Mouse (Mus musculus) small intestine, adult 2 months (tissue): ENCODE data around the gene Errfi1.

Experiments used
- CTCF ChIP-seq: fragments of 200-500 bp; IDR thresholded peaks from 2 replicates; pipeline ENCODE4 v1.5.1; 2012; ENCODE audit warnings: low read depth, mild to moderate bottlenecking, control low read depth, inconsistent platforms, low read length, moderate library complexity, mixed read lengths; ENCODE audit not compliant: insufficient replicate concordance, insufficient read length; ENCODE audit errors: extremely low read depth
- POLR2A ChIP-seq: fragments of 200-500 bp; IDR thresholded peaks from 2 replicates; pipeline ENCODE4 v1.6.1; 2012; ENCODE audit warnings: low read depth, mild to moderate bottlenecking, control low read depth, inconsistent platforms, low read length, moderate library complexity

DNA sequence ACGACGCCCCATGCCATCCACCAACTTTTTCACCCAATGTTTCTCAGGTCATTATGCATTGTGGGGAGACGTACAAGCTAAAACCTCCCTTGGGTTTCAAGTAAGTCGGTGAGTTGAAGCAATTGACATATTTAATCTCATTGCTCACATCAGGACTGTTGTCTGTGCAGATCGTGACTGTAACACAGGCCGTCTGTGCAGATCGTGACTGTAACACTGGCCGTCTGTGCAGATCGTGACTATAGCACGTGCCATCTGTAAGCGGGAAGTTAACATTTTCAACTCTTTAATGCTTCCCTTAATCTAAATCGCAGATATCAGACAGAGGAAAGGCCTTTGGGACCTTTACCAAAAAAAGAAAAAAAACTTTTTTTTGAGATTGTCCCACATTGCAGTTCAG, 60.0 kb downstream of the Errfi1 start:
- no peak for TF ChIP-seq POLR2A
- no peak for TF ChIP-seq CTCF
